Mouse (Mus musculus) left cerebral cortex, postnatal 10 days (tissue): ENCODE results near the gene Gimap4. TPM values are rescaled to one million over a fixed set of nuclear protein-coding genes. Genes with fewer than 3 reads are reported as not detected.

Experiments used
- DNase-seq, 2 experiments: peaks; one replicate each; pipeline ENCODE4 v3.0.0; 2021 to 2022; ENCODE audit warnings: low spot score in 2 of 2, mixed read lengths in 1 of 2; ENCODE audit errors: extremely low spot score in 1 of 2
- intact Hi-C: fragments of 180-260 bp; cut with DNase I; formaldehyde crosslinking; loops from one replicate; pipeline ENCODE4 v1.15.1; 2025
- total RNA-seq, 2 experiments: library from RNA; stranded (reverse); gene quantifications; 2 replicates each; pipeline ENCODE4 v1.2.3; 2021

The Gimap4 gene
- total RNA-seq, 2 experiments from 2014 or later, result 0.55 to 0.66 TPM

- no peak for DNase-seq
- intact Hi-C loops, result loop anchor here (10.0 kb wide), 1 partner anchor 215 kb away; no protein-coding TSS in a partner anchor
Measured at GRCm38 (mm10) chr6:48739780-48740055, 55.4 kb downstream of the Gimap4 start.

- intact Hi-C loops, result loop anchor here (10.0 kb wide), 1 partner anchor 214 kb away; no protein-coding TSS in a partner anchor
Measured at GRCm38 (mm10) chr6:48740501-48741169, 56.3 kb downstream of the Gimap4 start.

GRCm38 (mm10) chr6:48741273-48741672 is 56.9 kb downstream of the Gimap4 start:
- intact Hi-C loops, result loop anchor here (10.0 kb wide), 1 partner anchor 214 kb away; no protein-coding TSS in a partner anchor
- no peak for DNase-seq

More at GRCm38 (mm10) chr6:48740501-48741169, 56.3 kb downstream of the Gimap4 start:
- DNase-seq, result no peak

Other genes with a start within 250 kb of the Gimap4 start
- 10 to 100 TPM; 20.8 to 21.0 TPM for gene Zfp467, start 238.7 kb upstream of the Gimap4 start, total RNA-seq
- gene Sspo, start 236.3 kb upstream of the Gimap4 start, total RNA-seq, result 1 to 10 TPM in 1 of 2 experiments, under 1 TPM in 1; 0.36 to 1.5 TPM
- gene Atp6v0e2, start 146.9 kb upstream of the Gimap4 start, total RNA-seq, result 100 to 1,000 TPM; 485 to 501 TPM
- gene Lrrc61, start 129.8 kb upstream of the Gimap4 start, total RNA-seq, result 10 to 100 TPM; 28.9 to 31.6 TPM
- gene Rarres2, start 111.8 kb upstream of the Gimap4 start, total RNA-seq, result 1 to 10 TPM; 6.2 to 7.0 TPM
- gene Gm45021, start 94.9 kb upstream of the Gimap4 start, total RNA-seq, result not detected
- 10 to 100 TPM; 28.0 to 29.5 TPM for gene Repin1, start 90.7 kb upstream of the Gimap4 start, total RNA-seq
- gene Gm44965, start 90.6 kb upstream of the Gimap4 start, total RNA-seq, result not detected
- gene Zfp775, start 82.5 kb upstream of the Gimap4 start, total RNA-seq, result 1 to 10 TPM; 5.8 to 6.8 TPM
- 10 to 100 TPM; 17.1 to 17.3 TPM for gene AI854703, start 57.8 kb upstream of the Gimap4 start, total RNA-seq
- 1 to 10 TPM; 1.3 to 1.8 TPM for gene Gimap8, start 37.3 kb upstream of the Gimap4 start, total RNA-seq
- 1 to 10 TPM; 1.2 to 1.4 TPM for gene Gimap9, start 8.4 kb upstream of the Gimap4 start, total RNA-seq
- gene Gimap6, start 23.7 kb downstream of the Gimap4 start, total RNA-seq, result 1 to 10 TPM; 6.5 to 7.0 TPM
- not detected for gene Gm28053, start 34.1 kb downstream of the Gimap4 start, total RNA-seq
- not detected for gene Gimap7, start 34.1 kb downstream of the Gimap4 start, total RNA-seq
- gene Gimap1, start 54.5 kb downstream of the Gimap4 start, total RNA-seq, result 1 to 10 TPM; 3.1 to 3.4 TPM
- 1 to 10 TPM; 1.2 to 1.6 TPM for gene Gimap5, start 61.6 kb downstream of the Gimap4 start, total RNA-seq
- not detected for gene Gimap3, start 86.3 kb downstream of the Gimap4 start, total RNA-seq
- gene Tmem176a, start 156.4 kb downstream of the Gimap4 start, total RNA-seq, result 10 to 100 TPM; 15.6 to 18.6 TPM
- 10 to 100 TPM; 38.2 to 42.5 TPM for gene Tmem176b, start 156.9 kb downstream of the Gimap4 start, total RNA-seq
- not detected for gene Aoc1, start 188.3 kb downstream of the Gimap4 start, total RNA-seq
- not detected for gene 1600015I10Rik, start 245.3 kb downstream of the Gimap4 start, total RNA-seq